Mouse (Mus musculus) thymus, adult 2 months (tissue): ENCODE measurements at regions not wholly inside any gene's neighbourhood (a gene's known extent, or its start where the extent isn't known, plus 50 kb on each side); places are given as distances from the start of the nearest gene placed in this dataset.

Source experiments
- CTCF ChIP-seq: fragments of 200-500 bp; IDR thresholded peaks from 2 replicates; pipeline ENCODE4 v1.5.1; 2012; ENCODE audit warnings: mild to moderate bottlenecking, control low read depth, low read length, moderate library complexity, borderline replicate concordance; ENCODE audit not compliant: control insufficient read depth, poor library complexity, insufficient read depth; ENCODE audit errors: extremely low read depth
- POLR2A ChIP-seq: fragments of 200-500 bp; IDR thresholded peaks from 2 replicates; pipeline ENCODE4 v1.6.1; 2012; ENCODE audit warnings: mild to moderate bottlenecking, low read length, control low read depth, moderate library complexity; ENCODE audit not compliant: control insufficient read depth, poor library complexity, insufficient read depth; ENCODE audit errors: extremely low read depth

- TF ChIP-seq CTCF (no peak), POLR2A (no peak)
Observed at GRCm38 (mm10) chr10:67813901-67814300, 98.6 kb downstream of the Zfp365 start.
